In genomic region chr2:72529026-72529357, GRCm38 (mm10) we compare ENCODE assay signal across 12 mouse cellular contexts. TPM values are rescaled to one million over a fixed set of nuclear protein-coding genes. Genes with fewer than 3 reads are reported as not detected.
A peak's percentile ranks its signal among the peaks of the same experiment; 100 is the strongest.
DNase-seq lines count a peak whose midpoint lies in the region; ATAC-seq and TF ChIP-seq lines count a peak whose summit lies in the region.
"Had no signal": no experiment of that assay in that cellular context is flagged by ENCODE, and none has a peak within 500 bp of the region (broad histone marks: within the 10 kb centered on the region; RNA-seq: fewer than 3 reads in every experiment).

No protein-coding gene starts in this region.

- TF ChIP-seq CTCF in lung, adult 2 months (IDR thresholded peaks at IDR 0.05; ENCODE audit: insufficient read depth, low read length): no peak

- 0 out of 2 replicates have a peak, but pooled peaks cover 3% of the 10 kb centered on the region for H3K4me1 ChIP-seq in intestine, embryonic 14.5 days (replicated peaks; ENCODE audit: control insufficient read depth, insufficient read depth, low read length)
- H3K4me1 ChIP-seq in intestine, embryonic 15.5 days (replicated peaks): no peaks in the 10 kb centered on the region
- H3K4me1 ChIP-seq in embryonic facial prominence, embryonic 14.5 days (ENCODE audit: control insufficient read depth, insufficient read depth, low read length): peaks cover 19% of the 10 kb centered on the region; the same call in 1 of the 2 replicates
- H3K4me1 ChIP-seq in hindbrain, embryonic 12.5 days: peaks cover 6% of the 10 kb centered on the region; the same call in 1 of the 2 replicates
- H3K4me1 ChIP-seq in midbrain, embryonic 16.5 days (ENCODE audit: control insufficient read depth, insufficient read depth, low read length): peaks cover 6% of the 10 kb centered on the region; the same call in 1 of the 2 replicates
- H3K4me1 ChIP-seq in lung, adult 2 months (ENCODE audit: control insufficient read depth, insufficient read depth, low read length): no peaks in the 10 kb centered on the region; the same call in 1 of the 2 replicates

- ATAC-seq in intestine, embryonic 14.5 days (replicated peaks; ENCODE audit: low FRiP score, low TSS enrichment, low read depth): no peak
- no peak for ATAC-seq in intestine, embryonic 15.5 days
- ATAC-seq in embryonic facial prominence, embryonic 14.5 days (ENCODE audit: low read depth): no peak
- ATAC-seq in hindbrain, embryonic 12.5 days (ENCODE audit: low FRiP score): no peak
- ATAC-seq in midbrain, embryonic 16.5 days: no peak
- ATAC-seq: activated CD4-positive, CD25-positive, alpha-beta regulatory T cell, adult 4 months had no signal

- H3K9ac ChIP-seq in intestine, embryonic 14.5 days (ENCODE audit: low read length): no peak overlapping the region
- no peak overlapping the region for H3K9ac ChIP-seq in intestine, embryonic 15.5 days
- H3K9ac ChIP-seq in embryonic facial prominence, embryonic 14.5 days (ENCODE audit: low read depth, low read length): no peak overlapping the region
- H3K9ac ChIP-seq in hindbrain, embryonic 12.5 days: no peak overlapping the region
- H3K9ac ChIP-seq in midbrain, embryonic 16.5 days (ENCODE audit: low read depth, low read length): no peak overlapping the region
- H3K9ac ChIP-seq: lung, embryonic 15.5 days had no signal

- DNase-seq in intestine, embryonic 14.5 days (ENCODE audit: low spot score): no peak
- DNase-seq in embryonic facial prominence, embryonic 14.5 days (ENCODE audit: low spot score): no peak
- DNase-seq in adrenal gland, postnatal 25 days: no peak
- DNase-seq in lung, adult 2 months: no peak
- DNase-seq in B cell, adult 2 months: no peak
- DNase-seq: gastrocnemius, postnatal 14 days; thymus, adult 2 months had no signal

- no peaks in the 10 kb centered on the region for H3K9me3 ChIP-seq in intestine, embryonic 14.5 days (ENCODE audit: control insufficient read depth, low read length)
- H3K9me3 ChIP-seq in intestine, embryonic 15.5 days: no peaks in the 10 kb centered on the region
- H3K9me3 ChIP-seq in embryonic facial prominence, embryonic 14.5 days (ENCODE audit: control insufficient read depth, low read length): no peaks in the 10 kb centered on the region
- no peaks in the 10 kb centered on the region for H3K9me3 ChIP-seq in hindbrain, embryonic 12.5 days (replicated peaks)
- H3K9me3 ChIP-seq in midbrain, embryonic 16.5 days (replicated peaks; ENCODE audit: control insufficient read depth, low read length, poor library complexity, severe bottlenecking): no peaks in the 10 kb centered on the region
- H3K9me3 ChIP-seq: lung, embryonic 15.5 days had no signal

- no peak overlapping the region for H3K4me3 ChIP-seq in intestine, embryonic 14.5 days (ENCODE audit: low read depth, low read length)
- H3K4me3 ChIP-seq in intestine, embryonic 15.5 days (replicated peaks): no peak overlapping the region
- no peak overlapping the region for H3K4me3 ChIP-seq in embryonic facial prominence, embryonic 14.5 days (ENCODE audit: low read depth, low read length)
- H3K4me3 ChIP-seq in hindbrain, embryonic 12.5 days: no peak overlapping the region
- H3K4me3 ChIP-seq in midbrain, embryonic 16.5 days (ENCODE audit: low read depth, low read length): no peak overlapping the region
- H3K4me3 ChIP-seq in lung, adult 2 months (replicated peaks; ENCODE audit: extremely low read depth, low read depth, low read length): no peak overlapping the region
- H3K4me3 ChIP-seq: lung, embryonic 15.5 days had no signal

- H3K4me2 ChIP-seq in intestine, embryonic 14.5 days (ENCODE audit: low read length): 0 out of 2 replicates have a peak overlapping the region, but pooled peaks have one; percentile 1
- no peak overlapping the region for H3K4me2 ChIP-seq in intestine, embryonic 15.5 days (replicated peaks)
- peak overlapping the region; percentile 44 for H3K4me2 ChIP-seq in embryonic facial prominence, embryonic 14.5 days (ENCODE audit: low read depth, low read length)
- peak overlapping the region; percentile 50 for H3K4me2 ChIP-seq in hindbrain, embryonic 12.5 days (replicated peaks)
- H3K4me2 ChIP-seq in midbrain, embryonic 16.5 days (ENCODE audit: low read length): peak overlapping the region; percentile 58

- WGBS in intestine, embryonic 14.5 days: 58% methylated on average over 10 of the region's 10 CpGs
- 52% methylated on average over 10 of the region's 10 CpGs for WGBS in intestine, embryonic 15.5 days
- WGBS in embryonic facial prominence, embryonic 14.5 days: 68% methylated on average over 10 of the region's 10 CpGs
- 44% methylated on average over 10 of the region's 10 CpGs for WGBS in hindbrain, embryonic 12.5 days
- WGBS in midbrain, embryonic 16.5 days: 18% methylated on average over 10 of the region's 10 CpGs
- 79% methylated on average over 10 of the region's 10 CpGs for WGBS in lung, adult 2 months

- no peaks in the 10 kb centered on the region for H3K36me3 ChIP-seq in intestine, embryonic 14.5 days (ENCODE audit: control insufficient read depth, insufficient read depth, low read length)
- H3K36me3 ChIP-seq in intestine, embryonic 15.5 days: no peaks in the 10 kb centered on the region
- H3K36me3 ChIP-seq in embryonic facial prominence, embryonic 14.5 days (ENCODE audit: control insufficient read depth, insufficient read depth, low read length): no peaks in the 10 kb centered on the region
- no peaks in the 10 kb centered on the region for H3K36me3 ChIP-seq in hindbrain, embryonic 12.5 days
- H3K36me3 ChIP-seq in midbrain, embryonic 16.5 days (ENCODE audit: control insufficient read depth, insufficient read depth, low read length): no peaks in the 10 kb centered on the region
- H3K36me3 ChIP-seq: lung, embryonic 15.5 days had no signal

- H3K27ac ChIP-seq in intestine, embryonic 14.5 days (ENCODE audit: low read depth): no peak overlapping the region
- no peak overlapping the region for H3K27ac ChIP-seq in intestine, embryonic 15.5 days
- H3K27ac ChIP-seq in embryonic facial prominence, embryonic 14.5 days (replicated peaks; ENCODE audit: low read depth, low read length): no peak overlapping the region
- H3K27ac ChIP-seq in hindbrain, embryonic 12.5 days: 0 out of 2 replicates have a peak overlapping the region, but pooled peaks have one; percentile 55
- no peak overlapping the region for H3K27ac ChIP-seq in midbrain, embryonic 16.5 days (ENCODE audit: low read length)
- H3K27ac ChIP-seq: lung, embryonic 15.5 days had no signal

- no peak for TF ChIP-seq POLR2A in lung, adult 2 months (IDR thresholded peaks at IDR 0.05; ENCODE audit: borderline replicate concordance, extremely low read depth, low read depth, low read length)

- H3K27me3 ChIP-seq in intestine, embryonic 14.5 days (replicated peaks; ENCODE audit: control insufficient read depth, insufficient read depth, low read length): no peaks in the 10 kb centered on the region
- no peaks in the 10 kb centered on the region for H3K27me3 ChIP-seq in intestine, embryonic 15.5 days (replicated peaks)
- H3K27me3 ChIP-seq in embryonic facial prominence, embryonic 14.5 days (replicated peaks; ENCODE audit: control insufficient read depth, insufficient read depth, low read length): no peaks in the 10 kb centered on the region
- peaks cover 14% of the 10 kb centered on the region for H3K27me3 ChIP-seq in hindbrain, embryonic 12.5 days
- H3K27me3 ChIP-seq in midbrain, embryonic 16.5 days (ENCODE audit: control insufficient read depth, insufficient read depth, low read depth, low read length): peaks cover 12% of the 10 kb centered on the region
- H3K27me3 ChIP-seq: lung, embryonic 15.5 days had no signal

RNA-seq across cellular contexts. Expression of gene Cdca7, which starts 53.0 kb away (rescaled TPM):
- polyA plus RNA-seq in intestine, embryonic 14.5 days (2014; fragmentation: Nextera tagmentation; extraction: Ambion mirVana): 162 and 181 TPM in 2 replicates
- polyA plus RNA-seq in intestine, embryonic 15.5 days (2015; fragmentation: Nextera tagmentation; extraction: Ambion mirVana): 117 and 125 TPM in 2 replicates
- polyA plus RNA-seq in embryonic facial prominence, embryonic 14.5 days (2014; fragmentation: Nextera tagmentation; extraction: Ambion mirVana): 81.5 and 99.4 TPM in 2 replicates
- 100 and 101 TPM in 2 replicates for polyA plus RNA-seq in hindbrain, embryonic 12.5 days (2016; fragmentation: Nextera tagmentation; extraction: Ambion mirVana)
- 14.2 and 21.5 TPM in 2 replicates for polyA plus RNA-seq in midbrain, embryonic 16.5 days (2015; fragmentation: Nextera tagmentation; extraction: Ambion mirVana)
- total RNA-seq in adrenal gland, postnatal 25 days (2021): 6.9 and 7.5 TPM in 2 replicates
- polyA plus RNA-seq in lung, adult 2 months (2012; rRNA removed): 6.1 and 8.1 TPM in 2 replicates
